9 mouse cellular contexts compared by ENCODE assay signal in the genomic region with DNA sequence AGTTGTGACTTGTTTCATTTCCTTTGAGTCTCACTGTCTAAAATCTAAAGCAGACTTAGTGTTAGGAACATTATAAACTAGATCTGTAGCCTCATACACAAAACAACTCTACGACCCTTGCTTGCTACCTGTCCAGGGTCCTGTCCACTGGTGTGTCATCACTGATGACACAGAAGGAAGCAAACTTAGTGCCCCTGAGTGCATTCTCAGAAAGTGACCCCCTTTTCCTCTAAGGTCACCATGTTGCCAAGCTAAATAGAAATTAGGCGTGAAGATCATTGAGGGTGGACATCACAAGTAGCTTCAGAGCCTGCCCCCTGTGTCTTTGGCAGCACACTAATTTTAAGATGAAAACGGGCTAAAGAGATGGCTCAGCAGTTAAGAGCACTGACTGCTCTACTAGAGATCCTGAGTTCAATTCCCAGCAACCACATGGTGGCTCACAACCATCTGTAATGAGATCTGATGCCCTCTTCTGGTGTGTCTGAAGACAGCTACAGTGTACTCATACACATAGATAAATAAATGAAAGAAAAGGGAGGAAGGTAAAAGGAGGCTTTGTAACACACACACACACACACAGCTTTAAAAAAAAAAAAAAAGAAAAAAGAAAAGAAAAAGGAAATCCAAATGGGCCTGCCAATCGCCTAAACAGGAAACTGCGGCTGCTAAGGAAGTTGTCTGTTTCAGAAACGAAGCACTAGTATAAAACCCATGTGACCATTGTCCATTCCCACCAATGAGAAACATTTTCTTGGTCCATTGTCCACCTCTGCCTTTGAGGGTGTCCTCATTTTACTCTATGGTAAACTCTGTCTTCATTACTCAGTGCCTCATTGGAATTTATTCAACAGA. TPM values are rescaled to one million over a fixed set of nuclear protein-coding genes. Genes with fewer than 3 reads are reported as not detected.
DNase-seq lines count a peak whose midpoint lies in the region; ATAC-seq and TF ChIP-seq lines count a peak whose summit lies in the region.
"Had no signal": no experiment of that assay in that cellular context is flagged by ENCODE, and none has a peak within 500 bp of the region (broad histone marks: within the 10 kb centered on the region; RNA-seq: fewer than 3 reads in every experiment).

No protein-coding gene starts in this region.

- no peaks in the 10 kb centered on the region for H3K9me3 ChIP-seq in kidney, postnatal 0 days (replicated peaks; ENCODE audit: low read length)
- H3K9me3 ChIP-seq in embryonic facial prominence, embryonic 12.5 days, result no peaks in the 10 kb centered on the region
- no peaks in the 10 kb centered on the region for H3K9me3 ChIP-seq in intestine, embryonic 14.5 days (ENCODE audit: control insufficient read depth, low read length)
- no peaks in the 10 kb centered on the region for H3K9me3 ChIP-seq in midbrain, postnatal 0 days (ENCODE audit: low read length)

- peak overlapping the region; percentile 58 for H3K4me2 ChIP-seq in kidney, postnatal 0 days (ENCODE audit: low read length)
- H3K4me2 ChIP-seq in embryonic facial prominence, embryonic 12.5 days (replicated peaks), result peak overlapping the region; percentile 78
- H3K4me2 ChIP-seq in intestine, embryonic 14.5 days (ENCODE audit: low read length), result peak overlapping the region; percentile 76
- peak overlapping the region; percentile 53 for H3K4me2 ChIP-seq in midbrain, postnatal 0 days (ENCODE audit: low read depth, low read length, poor library complexity, severe bottlenecking)

- peak overlapping the region; percentile 14; the same call in 1 of the 2 replicates for H3K9ac ChIP-seq in kidney, postnatal 0 days (ENCODE audit: low read depth, low read length)
- peak overlapping the region; percentile 50 for H3K9ac ChIP-seq in embryonic facial prominence, embryonic 12.5 days
- H3K9ac ChIP-seq in intestine, embryonic 14.5 days (ENCODE audit: low read length), result peak overlapping the region; percentile 53
- H3K9ac ChIP-seq in midbrain, postnatal 0 days (replicated peaks; ENCODE audit: low read length, poor library complexity, severe bottlenecking), result no peak overlapping the region

- no peaks in the 10 kb centered on the region for H3K27me3 ChIP-seq in kidney, postnatal 0 days (ENCODE audit: insufficient read depth, low read length)
- no peaks in the 10 kb centered on the region for H3K27me3 ChIP-seq in embryonic facial prominence, embryonic 12.5 days
- H3K27me3 ChIP-seq in intestine, embryonic 14.5 days (replicated peaks; ENCODE audit: control insufficient read depth, insufficient read depth, low read length), result no peaks in the 10 kb centered on the region
- no peaks in the 10 kb centered on the region for H3K27me3 ChIP-seq in midbrain, postnatal 0 days (ENCODE audit: insufficient read depth, low read length)

- peaks cover 7% of the 10 kb centered on the region; the same call in 1 of the 2 replicates for H3K4me1 ChIP-seq in kidney, postnatal 0 days (replicated peaks; ENCODE audit: insufficient read depth, low read length)
- H3K4me1 ChIP-seq in embryonic facial prominence, embryonic 12.5 days, result peaks cover 8% of the 10 kb centered on the region
- H3K4me1 ChIP-seq in intestine, embryonic 14.5 days (replicated peaks; ENCODE audit: control insufficient read depth, insufficient read depth, low read length), result peaks cover 11% of the 10 kb centered on the region
- H3K4me1 ChIP-seq in midbrain, postnatal 0 days (ENCODE audit: insufficient read depth, low read length), result peaks cover 6% of the 10 kb centered on the region; the same call in 1 of the 2 replicates

- no peak for ATAC-seq in kidney, postnatal 0 days (replicated peaks; ENCODE audit: low FRiP score, low read depth)
- ATAC-seq in embryonic facial prominence, embryonic 12.5 days (ENCODE audit: insufficient number of reproducible peaks, insufficient read depth, low FRiP score, low TSS enrichment), result no peak
- no peak for ATAC-seq in intestine, embryonic 14.5 days (replicated peaks; ENCODE audit: low FRiP score, low TSS enrichment, low read depth)
- no peak for ATAC-seq in midbrain, postnatal 0 days (ENCODE audit: low FRiP score)

- 61% methylated on average over 6 of the region's 6 CpGs for WGBS in kidney, postnatal 0 days
- WGBS in embryonic facial prominence, embryonic 12.5 days, result 71% methylated on average over 6 of the region's 6 CpGs
- WGBS in intestine, embryonic 14.5 days, result 69% methylated on average over 6 of the region's 6 CpGs
- 63% methylated on average over 6 of the region's 6 CpGs for WGBS in midbrain, postnatal 0 days

- TF ChIP-seq CTCF in kidney, postnatal 0 days (IDR thresholded peaks at IDR 0.05; ENCODE audit: low read depth), result peak; percentile 34; the same call in 1 of the 2 replicates
- TF ChIP-seq CTCF in midbrain, postnatal 0 days (IDR thresholded peaks at IDR 0.05), result peak; percentile 26

- peak overlapping the region; percentile 42 for H3K4me3 ChIP-seq in kidney, postnatal 0 days (replicated peaks; ENCODE audit: low read depth, low read length)
- H3K4me3 ChIP-seq in embryonic facial prominence, embryonic 12.5 days, result peak overlapping the region; percentile 83
- H3K4me3 ChIP-seq in intestine, embryonic 14.5 days (ENCODE audit: low read depth, low read length), result peak overlapping the region; percentile 51
- H3K4me3 ChIP-seq in midbrain, postnatal 0 days (ENCODE audit: low read depth, low read length), result peak overlapping the region; percentile 67

- no peak for DNase-seq in kidney, postnatal 0 days (ENCODE audit: low spot score)
- DNase-seq in kidney, postnatal 25 days, result no peak
- no peak for DNase-seq in intestine, embryonic 14.5 days (ENCODE audit: low spot score)
- DNase-seq in midbrain, postnatal 0 days (ENCODE audit: low spot score), result no peak
- no peak for DNase-seq in adrenal gland, postnatal 10 days
- DNase-seq in embryo, embryonic 11 days, result no peak
- DNase-seq in spleen, adult 12 weeks (ENCODE audit: low spot score), result no peak

- peaks cover 9% of the 10 kb centered on the region for H3K36me3 ChIP-seq in kidney, postnatal 0 days (ENCODE audit: insufficient read depth, low read length)
- peaks cover 19% of the 10 kb centered on the region for H3K36me3 ChIP-seq in embryonic facial prominence, embryonic 12.5 days
- H3K36me3 ChIP-seq in intestine, embryonic 14.5 days (ENCODE audit: control insufficient read depth, insufficient read depth, low read length), result peaks cover 20% of the 10 kb centered on the region
- peaks cover 11% of the 10 kb centered on the region for H3K36me3 ChIP-seq in midbrain, postnatal 0 days (ENCODE audit: insufficient read depth, low read length)

- peak overlapping the region; percentile 80 for H3K27ac ChIP-seq in kidney, postnatal 0 days
- H3K27ac ChIP-seq in embryonic facial prominence, embryonic 12.5 days, result peak overlapping the region; percentile 78
- peak overlapping the region; percentile 75 for H3K27ac ChIP-seq in intestine, embryonic 14.5 days (ENCODE audit: low read depth)
- H3K27ac ChIP-seq in midbrain, postnatal 0 days (ENCODE audit: low read depth, low read length), result no peak overlapping the region

RNA-seq across cellular contexts. Expression of a gene that starts 1.1 kb away (rescaled TPM):
- 74.4 and 79.6 TPM in 2 replicates for polyA plus RNA-seq in kidney, postnatal 0 days (2015; fragmentation: Nextera tagmentation; extraction: Ambion mirVana)
- 126 and 128 TPM in 2 replicates for polyA plus RNA-seq in embryonic facial prominence, embryonic 12.5 days (2016; fragmentation: Nextera tagmentation; extraction: Ambion mirVana)
- 97.6 and 98.4 TPM in 2 replicates for polyA plus RNA-seq in intestine, embryonic 14.5 days (2014; fragmentation: Nextera tagmentation; extraction: Ambion mirVana)
- 55.9 and 57.0 TPM in 2 replicates for total RNA-seq in midbrain, postnatal 0 days (2014; rRNA removed)
- 58.2 and 62.3 TPM in 2 replicates for polyA plus RNA-seq in midbrain, postnatal 0 days (2015; fragmentation: Nextera tagmentation; extraction: Ambion mirVana)
- total RNA-seq in adrenal gland, postnatal 10 days (2021), result 10 to 100 TPM; 51.0 to 53.3 TPM

RNA-seq across cellular contexts. Expression of a gene that starts 8.2 kb away (rescaled TPM):
- polyA plus RNA-seq in kidney, postnatal 0 days (2015; fragmentation: Nextera tagmentation; extraction: Ambion mirVana), result 26.0 and 27.6 TPM in 2 replicates
- 23.0 and 24.4 TPM in 2 replicates for polyA plus RNA-seq in embryonic facial prominence, embryonic 12.5 days (2016; fragmentation: Nextera tagmentation; extraction: Ambion mirVana)
- 8.6 and 10.6 TPM in 2 replicates for polyA plus RNA-seq in intestine, embryonic 14.5 days (2014; fragmentation: Nextera tagmentation; extraction: Ambion mirVana)
- 31.3 and 32.8 TPM in 2 replicates for total RNA-seq in midbrain, postnatal 0 days (2014; rRNA removed)
- 25.5 and 26.3 TPM in 2 replicates for polyA plus RNA-seq in midbrain, postnatal 0 days (2015; fragmentation: Nextera tagmentation; extraction: Ambion mirVana)
- 10 to 100 TPM; 35.4 to 46.3 TPM for total RNA-seq in adrenal gland, postnatal 10 days (2021)

RNA-seq across cellular contexts. Expression of a gene that starts 21.7 kb away (rescaled TPM):
- polyA plus RNA-seq in kidney, postnatal 0 days (2015; fragmentation: Nextera tagmentation; extraction: Ambion mirVana), result 0.12 and 0.19 TPM in 2 replicates
- polyA plus RNA-seq in embryonic facial prominence, embryonic 12.5 days (2016; fragmentation: Nextera tagmentation; extraction: Ambion mirVana), result 0.10 TPM in 1 of 2 replicates, not detected in the other
- 0.15 TPM in 1 of 2 replicates, not detected in the other for polyA plus RNA-seq in intestine, embryonic 14.5 days (2014; fragmentation: Nextera tagmentation; extraction: Ambion mirVana)
- not detected in 2 replicates for total RNA-seq in midbrain, postnatal 0 days (2014; rRNA removed)
- polyA plus RNA-seq in midbrain, postnatal 0 days (2015; fragmentation: Nextera tagmentation; extraction: Ambion mirVana), result not detected in 2 replicates
- not detected for total RNA-seq in adrenal gland, postnatal 10 days (2021)
- polyA plus RNA-seq: inflammation-experienced regulatory T-cells, adult 6 months had no signal

RNA-seq across cellular contexts. Expression of a gene that starts 37.6 kb away (rescaled TPM):
- polyA plus RNA-seq in kidney, postnatal 0 days (2015; fragmentation: Nextera tagmentation; extraction: Ambion mirVana), result 0.69 and 0.93 TPM in 2 replicates
- polyA plus RNA-seq in embryonic facial prominence, embryonic 12.5 days (2016; fragmentation: Nextera tagmentation; extraction: Ambion mirVana), result 0.33 and 1.1 TPM in 2 replicates
- polyA plus RNA-seq in intestine, embryonic 14.5 days (2014; fragmentation: Nextera tagmentation; extraction: Ambion mirVana), result 0.28 and 0.32 TPM in 2 replicates
- total RNA-seq in midbrain, postnatal 0 days (2014; rRNA removed), result 1.2 TPM in 1 of 2 replicates, not detected in the other
- polyA plus RNA-seq in midbrain, postnatal 0 days (2015; fragmentation: Nextera tagmentation; extraction: Ambion mirVana), result 0.31 and 0.39 TPM in 2 replicates
- total RNA-seq in adrenal gland, postnatal 10 days (2021), result 1 to 10 TPM; 1.0 to 6.2 TPM
- polyA plus RNA-seq: inflammation-experienced regulatory T-cells, adult 6 months had no signal

RNA-seq across cellular contexts. Expression of a gene that starts 45.9 kb away (rescaled TPM):
- 16.4 and 19.7 TPM in 2 replicates for polyA plus RNA-seq in kidney, postnatal 0 days (2015; fragmentation: Nextera tagmentation; extraction: Ambion mirVana)
- 73.5 and 74.7 TPM in 2 replicates for polyA plus RNA-seq in embryonic facial prominence, embryonic 12.5 days (2016; fragmentation: Nextera tagmentation; extraction: Ambion mirVana)
- 26.2 and 27.5 TPM in 2 replicates for polyA plus RNA-seq in intestine, embryonic 14.5 days (2014; fragmentation: Nextera tagmentation; extraction: Ambion mirVana)
- 279 and 347 TPM in 2 replicates for total RNA-seq in midbrain, postnatal 0 days (2014; rRNA removed)
- 187 and 189 TPM in 2 replicates for polyA plus RNA-seq in midbrain, postnatal 0 days (2015; fragmentation: Nextera tagmentation; extraction: Ambion mirVana)
- 10 to 100 TPM; 16.4 to 26.0 TPM for total RNA-seq in adrenal gland, postnatal 10 days (2021)
